Mouse (Mus musculus): ENCODE data around the gene Pwp1. TPM values are rescaled to one million over a fixed set of nuclear protein-coding genes. Genes with fewer than 3 reads are reported as not detected.

Pwp1 gene
- polyA plus RNA-seq, 1 experiment from 2014 or later: 69.1 TPM

DNA sequence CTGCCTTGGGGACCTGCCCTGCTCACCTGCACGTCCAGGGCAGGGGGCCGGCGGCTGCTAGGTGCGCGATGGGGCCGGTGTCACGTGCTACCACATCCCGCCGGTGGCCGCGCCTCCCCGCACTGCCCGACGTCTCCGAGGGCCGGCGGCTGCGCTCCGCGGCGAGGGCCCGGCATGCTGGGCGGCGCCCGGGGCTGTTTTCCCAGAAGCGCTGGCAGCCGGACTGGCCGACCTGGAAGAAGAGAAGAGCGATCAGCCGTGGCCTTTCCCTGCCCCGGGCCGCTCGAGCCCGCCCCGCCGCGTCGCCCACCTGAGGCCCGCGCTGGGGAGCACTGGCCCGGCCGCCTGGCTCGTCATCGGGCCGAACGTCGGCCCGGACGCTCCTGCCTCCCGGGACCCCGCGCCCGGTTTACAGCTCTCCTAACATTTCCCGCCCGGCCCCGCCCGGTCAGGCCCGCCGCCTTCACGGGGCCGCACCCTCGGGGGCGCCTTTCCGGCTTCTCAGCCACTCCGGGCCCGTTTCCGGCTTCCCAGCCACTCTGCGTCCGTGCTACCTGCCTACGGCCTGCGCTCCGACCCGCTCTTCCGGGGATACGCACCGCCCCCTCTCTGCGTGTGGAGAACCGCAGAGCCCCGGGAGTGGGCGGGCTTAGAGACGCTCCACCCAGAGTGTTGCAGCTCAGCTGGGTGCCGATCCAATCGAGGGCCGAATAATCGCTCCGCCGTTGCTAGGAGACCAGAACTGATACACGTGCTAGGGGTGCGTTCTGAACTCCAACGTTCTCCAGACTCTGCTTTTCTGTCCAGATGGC, 87.4 kb downstream of the Pwp1 start, which contains the start of gene Prdm4:
Gene Prdm4, minus strand, starts transcription at position 645 of the 812 bp plus-strand sequence.
- Histone ChIP-seq H3K9me3 (no peaks in the 10 kb centered on the region), H3K4me1 (replicated peaks) (peaks cover 17% of the 10 kb centered on the region), H3K4me2 (replicated peaks) (peak within 1 kb of the TSS; percentile 63), H3K27ac (peak within 1 kb of the TSS; percentile 88), H3K4me3 (replicated peaks) (peak within 1 kb of the TSS; percentile 94), H3K27me3 (peaks cover 5% of the 10 kb centered on the region; the same call in 1 of the 2 replicates), H3K9ac (replicated peaks) (peak within 1 kb of the TSS; percentile 92), H3K36me3 (peaks cover 28% of the 10 kb centered on the region)
- under 1% methylated on average over 83 of the region's 90 CpGs for WGBS
- peak; percentile 99 for ATAC-seq

GRCm38 (mm10) chr10:85927676-85928445, 98.6 kb downstream of the Pwp1 start, which contains the start of gene Ascl4:
Gene Ascl4 (plus strand): TSS chr10:85927681.
- H3K36me3 ChIP-seq: no peaks in the 10 kb centered on the region
- peaks cover 15% of the 10 kb centered on the region for H3K4me1 ChIP-seq (replicated peaks)
- peaks cover 10% of the 10 kb centered on the region for H3K27me3 ChIP-seq
- peak within 1 kb of the TSS; percentile 47; the same call in 1 of the 2 replicates for H3K27ac ChIP-seq
- H3K4me2 ChIP-seq (replicated peaks): peak within 1 kb of the TSS; percentile 87
- peak within 1 kb of the TSS; percentile 57 for H3K4me3 ChIP-seq (replicated peaks)
- ATAC-seq: no peak; the same call in 1 of the 2 replicates
- 1% methylated on average over 23 of the region's 23 CpGs for WGBS
- H3K9me3 ChIP-seq: no peaks in the 10 kb centered on the region
- H3K9ac ChIP-seq (replicated peaks): peak within 1 kb of the TSS; percentile 70

DNA sequence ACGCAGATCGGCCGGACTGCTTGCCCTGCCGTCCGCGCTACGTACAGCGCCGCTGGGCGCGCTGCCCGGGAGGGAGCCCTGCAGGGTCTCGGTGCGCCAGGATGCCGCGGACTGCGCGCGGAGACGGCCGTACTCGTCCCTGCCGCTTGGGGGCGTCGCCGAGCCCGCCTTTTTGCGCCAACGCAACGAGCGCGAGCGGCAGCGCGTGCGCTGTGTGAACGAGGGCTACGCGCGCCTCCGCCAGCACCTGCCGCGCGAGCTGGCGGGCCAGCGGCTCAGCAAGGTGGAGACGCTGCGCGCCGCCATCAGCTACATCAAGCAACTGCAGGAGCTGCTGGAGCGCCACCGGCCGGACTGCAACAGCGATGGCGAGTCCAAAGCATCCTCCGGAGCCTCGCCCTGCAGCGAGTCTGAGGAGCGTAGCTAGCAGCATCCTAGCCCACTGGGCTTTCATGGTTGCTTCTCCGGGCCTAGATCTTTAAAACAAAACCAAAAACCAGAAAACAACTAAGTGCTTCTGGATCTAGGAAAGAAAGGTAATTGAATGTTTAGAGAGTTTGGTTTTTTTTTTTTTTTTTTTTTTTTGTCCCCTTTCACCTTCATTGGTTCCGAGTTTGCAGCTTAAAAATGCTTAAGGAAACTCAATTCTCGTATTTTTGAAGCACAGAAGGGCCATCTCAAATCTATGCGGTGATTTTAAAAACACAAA, 99.4 kb downstream of the Pwp1 start:
- Histone ChIP-seq H3K9me3 (no peaks in the 10 kb centered on the region), H3K4me1 (replicated peaks) (peaks cover 15% of the 10 kb centered on the region), H3K27me3 (peaks cover 10% of the 10 kb centered on the region), H3K4me3 (replicated peaks) (peak overlapping the region; percentile 57), H3K36me3 (no peaks in the 10 kb centered on the region), H3K27ac (peak overlapping the region; percentile 47; the same call in 1 of the 2 replicates), H3K9ac (replicated peaks) (peak overlapping the region; percentile 70), H3K4me2 (replicated peaks) (peak overlapping the region; percentile 87)
- ATAC-seq: peak; percentile 93
- under 1% methylated on average over 63 of the region's 63 CpGs for whole genome bisulfite sequencing

DNA sequence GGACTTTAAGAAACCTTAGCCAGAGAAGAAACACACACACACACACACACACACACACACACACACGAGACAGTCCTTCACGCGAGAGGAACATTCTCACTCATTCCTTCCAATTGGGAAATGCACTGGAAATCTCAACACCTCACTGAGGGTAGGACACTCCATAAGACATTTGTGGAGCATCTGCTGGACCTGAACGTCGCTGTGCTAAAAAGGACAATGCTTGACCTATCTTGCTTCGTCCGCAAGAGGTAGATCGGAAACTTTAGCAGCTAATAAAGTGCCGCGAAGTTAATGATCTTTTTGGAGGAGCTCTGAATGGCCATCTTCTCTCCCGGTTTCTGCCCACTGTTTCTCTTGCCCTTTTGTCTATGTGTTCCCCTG, 99.9 kb downstream of the Pwp1 start:
- no peak for ATAC-seq
- Histone ChIP-seq H3K4me2 (replicated peaks) (peak overlapping the region; percentile 87), H3K27ac (no peak overlapping the region), H3K4me3 (replicated peaks) (peak overlapping the region; percentile 57), H3K4me1 (replicated peaks) (peaks cover 15% of the 10 kb centered on the region), H3K9ac (replicated peaks) (peak overlapping the region; percentile 70), H3K9me3 (no peaks in the 10 kb centered on the region), H3K27me3 (peaks cover 10% of the 10 kb centered on the region), H3K36me3 (no peaks in the 10 kb centered on the region)
- 45% methylated on average over 11 of the region's 11 CpGs for WGBS

DNA sequence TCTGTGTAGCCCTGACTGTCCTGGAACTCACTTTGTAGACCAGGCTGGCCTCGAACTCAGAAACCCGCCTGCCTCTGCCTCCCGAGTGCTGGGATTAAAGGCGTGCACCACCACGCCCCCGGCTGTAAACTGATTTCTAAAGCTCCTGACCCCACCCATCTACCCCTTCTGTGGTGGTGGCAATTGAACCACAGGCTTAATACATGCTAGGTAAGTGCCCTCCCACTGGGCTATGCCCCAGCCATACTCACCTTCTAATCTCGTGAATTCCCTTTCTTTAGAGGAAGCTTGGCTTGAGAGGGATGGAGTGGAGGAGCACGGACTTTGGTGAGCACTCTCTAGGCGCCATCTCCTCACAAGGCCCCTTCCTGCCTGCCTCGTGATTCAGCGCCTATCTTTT, 100.7 kb downstream of the Pwp1 start:
- Histone ChIP-seq H3K4me3 (replicated peaks) (no peak overlapping the region), H3K9ac (replicated peaks) (no peak overlapping the region), H3K4me2 (replicated peaks) (no peak overlapping the region), H3K27ac (no peak overlapping the region), H3K4me1 (replicated peaks) (peaks cover 15% of the 10 kb centered on the region), H3K9me3 (no peaks in the 10 kb centered on the region), H3K36me3 (no peaks in the 10 kb centered on the region), H3K27me3 (peaks cover 10% of the 10 kb centered on the region)
- 94% methylated on average over 11 of the region's 11 CpGs for WGBS
- ATAC-seq: no peak

DNA sequence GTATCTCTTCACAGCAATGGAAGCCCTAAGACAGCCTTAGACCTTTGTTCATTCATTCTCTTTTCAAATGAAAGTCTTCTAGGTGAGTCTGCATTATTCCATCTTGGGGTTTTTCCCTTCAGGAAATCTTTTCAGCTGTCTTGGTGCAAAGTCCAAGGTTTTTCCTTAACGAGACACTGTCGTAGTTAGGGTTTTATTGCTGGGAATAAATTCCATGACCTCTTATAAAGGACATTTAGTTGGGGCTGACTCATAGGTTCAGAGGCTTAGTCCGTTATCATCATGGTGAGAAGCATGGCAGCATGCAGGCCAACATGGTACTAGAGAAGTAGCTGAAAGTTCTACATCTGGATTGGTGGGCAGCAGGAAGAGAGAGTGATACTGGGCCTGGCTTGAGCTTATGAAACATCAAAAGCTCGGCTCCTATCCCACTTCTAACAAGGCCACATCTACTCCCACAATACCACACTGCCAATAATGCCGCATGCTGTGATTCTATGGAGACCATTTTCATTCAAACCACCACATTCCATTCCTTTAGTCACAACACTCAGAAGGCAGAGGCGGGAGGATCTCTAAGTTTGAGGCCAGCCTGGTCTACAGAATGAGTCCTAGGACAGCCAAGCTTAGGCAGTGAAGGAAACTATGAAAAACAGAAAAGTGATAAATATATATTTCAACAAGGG, 107.1 kb downstream of the Pwp1 start:
- H3K4me3 ChIP-seq (replicated peaks): no peak overlapping the region
- no peaks in the 10 kb centered on the region for H3K9me3 ChIP-seq
- 96% methylated on average over 6 of the region's 6 CpGs for WGBS
- no peaks in the 10 kb centered on the region for H3K27me3 ChIP-seq
- H3K4me2 ChIP-seq (replicated peaks): no peak overlapping the region
- H3K36me3 ChIP-seq: peaks cover 60% of the 10 kb centered on the region
- H3K27ac ChIP-seq: no peak overlapping the region
- no peaks in the 10 kb centered on the region for H3K4me1 ChIP-seq (replicated peaks)
- H3K9ac ChIP-seq (replicated peaks): no peak overlapping the region
- no peak for ATAC-seq

Other genes with a start within 250 kb of the Pwp1 start
- 22.3 and 26.0 TPM in 2 replicates for gene Prdm4, start 87.6 kb downstream of the Pwp1 start, polyA plus RNA-seq (2015; fragmentation: Nextera tagmentation; extraction: Ambion mirVana)
- gene Ascl4, start 98.2 kb downstream of the Pwp1 start, polyA plus RNA-seq (2015; fragmentation: Nextera tagmentation; extraction: Ambion mirVana): 0.95 and 1.0 TPM in 2 replicates
- gene Rtcb, start 128.3 kb downstream of the Pwp1 start, polyA plus RNA-seq (2015; fragmentation: Nextera tagmentation; extraction: Ambion mirVana): 191 and 196 TPM in 2 replicates
- not detected in 2 replicates for gene Bpifc, start 182.4 kb downstream of the Pwp1 start, polyA plus RNA-seq (2015; fragmentation: Nextera tagmentation; extraction: Ambion mirVana)
- gene Fbxo7, start 192.5 kb downstream of the Pwp1 start, polyA plus RNA-seq (2015; fragmentation: Nextera tagmentation; extraction: Ambion mirVana): 14.0 and 15.0 TPM in 2 replicates

Measured in midbrain, embryonic 13.5 days (tissue).